Mouse (Mus musculus) MEL (cell line): ENCODE measurements around the gene Bmp2k. TPM values are rescaled to one million over a fixed set of nuclear protein-coding genes. Genes with fewer than 3 reads are reported as not detected.

Source experiments
- DNase-seq: peaks from one replicate; pipeline ENCODE4 v3.0.0; 2011; ENCODE audit warnings: low read depth, low spot score
- H3K27ac ChIP-seq: 2 replicates; pipeline ENCODE4 v1.5.1; 2012; ENCODE audit warnings: low read depth, mild to moderate bottlenecking, control low read depth, low read length, moderate library complexity; ENCODE audit not compliant: control insufficient read depth
- H3K27me3 ChIP-seq, 2 experiments: fragments of 150-350 bp in 1 of 2; sonication (generic) in 1 of 2; 2 replicates each; pipeline ENCODE4 v1.6.1; 2012; ENCODE audit warnings: low read length in 2 of 2, mild to moderate bottlenecking in 2 of 2, improper control_type of control experiment in 1 of 2, moderate library complexity in 1 of 2; ENCODE audit not compliant: insufficient read depth in 2 of 2, control insufficient read depth in 1 of 2
- H3K36me3 ChIP-seq, 2 experiments: 2 replicates each; pipeline ENCODE4 v1.6.1; 2012 to 2014; ENCODE audit warnings: low read length in 2 of 2, improper control_type of control experiment in 1 of 2, inconsistent platforms in 1 of 2, mild to moderate bottlenecking in 1 of 2; ENCODE audit not compliant: insufficient read depth in 2 of 2, control insufficient read depth in 1 of 2
- H3K4me1 ChIP-seq, 2 experiments: fragments of 150-350 bp in 1 of 2; sonication (generic) in 1 of 2; 2 replicates each; pipeline ENCODE4 v1.6.1; 2012; ENCODE audit warnings: low read length in 2 of 2, improper control_type of control experiment in 1 of 2, mild to moderate bottlenecking in 1 of 2; ENCODE audit not compliant: insufficient read depth in 2 of 2, control insufficient read depth in 1 of 2
- H3K4me3 ChIP-seq, 2 experiments: fragments of 150-350 bp in 1 of 2; sonication (generic) in 1 of 2; 2 replicates each; pipeline ENCODE4 v1.5.1; 2012; ENCODE audit warnings: low read depth in 2 of 2, low read length in 2 of 2, mild to moderate bottlenecking in 2 of 2, moderate library complexity in 2 of 2, control low read depth in 1 of 2, improper control_type of control experiment in 1 of 2; ENCODE audit not compliant: control insufficient read depth in 1 of 2, insufficient read depth in 1 of 2
- H3K79me2 ChIP-seq: 2 replicates; pipeline ENCODE4 v1.6.1; 2012; ENCODE audit warnings: mild to moderate bottlenecking, low read length, moderate library complexity; ENCODE audit not compliant: control insufficient read depth, poor library complexity, insufficient read depth
- H3K9ac ChIP-seq: 2 replicates; pipeline ENCODE4 v1.6.1; 2012; ENCODE audit warnings: low read depth, mild to moderate bottlenecking, control low read depth, low read length, moderate library complexity; ENCODE audit not compliant: control insufficient read depth, poor library complexity, severe bottlenecking
- H3K9me3 ChIP-seq: fragments of 150-350 bp; sonication (generic); replicated peaks from 2 replicates; pipeline ENCODE4 v1.6.1; 2012; ENCODE audit warnings: mild to moderate bottlenecking, low read length, improper control_type of control experiment, moderate library complexity; ENCODE audit not compliant: insufficient read depth
- CHD1 ChIP-seq: IDR thresholded peaks from 2 replicates; pipeline ENCODE4 v1.6.1; 2012; ENCODE audit warnings: low read depth, mild to moderate bottlenecking, inconsistent platforms, low read length, improper control_type of control experiment
- CTCF ChIP-seq, 3 experiments: IDR thresholded peaks in 2 of 3; conservative IDR thresholded peaks in 1 of 3; 2 replicates each; pipeline ENCODE4 v1.5.1; 2011 to 2012; ENCODE audit warnings: low read length in 3 of 3, low read depth in 2 of 3, mild to moderate bottlenecking in 2 of 3, improper control_type of control experiment in 1 of 3, inconsistent platforms in 1 of 3, mixed read lengths in 1 of 3, moderate library complexity in 1 of 3; ENCODE audit not compliant: control insufficient read depth in 1 of 3, insufficient read depth in 1 of 3, poor library complexity in 1 of 3, severe bottlenecking in 1 of 3
- EP300 ChIP-seq, 2 experiments: IDR thresholded peaks; 2 replicates each; pipeline ENCODE4 v1.6.1; 2011; ENCODE audit warnings: improper control_type of control experiment in 2 of 2, low read length in 2 of 2, low read depth in 1 of 2, mild to moderate bottlenecking in 1 of 2
- ETS1 ChIP-seq: IDR thresholded peaks from 2 replicates; pipeline ENCODE4 v1.6.1; 2012; ENCODE audit warnings: low read depth, mild to moderate bottlenecking, inconsistent platforms, low read length, improper control_type of control experiment, moderate library complexity
- GABPA ChIP-seq: IDR thresholded peaks from 2 replicates; pipeline ENCODE4 v1.6.1; 2012; ENCODE audit warnings: low read depth, mild to moderate bottlenecking, inconsistent platforms, low read length, improper control_type of control experiment, moderate library complexity
- GATA1 ChIP-seq: IDR thresholded peaks from 2 replicates; pipeline ENCODE4 v1.6.1; 2011; ENCODE audit warnings: low read depth, low read length, improper control_type of control experiment
- MAFK ChIP-seq: IDR thresholded peaks from 2 replicates; pipeline ENCODE4 v1.6.1; 2011; ENCODE audit warnings: low read depth, mild to moderate bottlenecking, low read length, improper control_type of control experiment, borderline replicate concordance
- MEF2A ChIP-seq: IDR thresholded peaks from 2 replicates; pipeline ENCODE4 v1.6.1; 2014; ENCODE audit warnings: low read depth, mild to moderate bottlenecking, inconsistent platforms, low read length, improper control_type of control experiment; ENCODE audit not compliant: poor library complexity, insufficient replicate concordance, severe bottlenecking; ENCODE audit errors: extremely low read depth
- MYB ChIP-seq: IDR thresholded peaks from 2 replicates; pipeline ENCODE4 v1.6.1; 2011; ENCODE audit warnings: mild to moderate bottlenecking, low read depth, low read length, improper control_type of control experiment
- MYC ChIP-seq: IDR thresholded peaks from 2 replicates; pipeline ENCODE4 v1.6.1; 2011; ENCODE audit warnings: low read depth, mild to moderate bottlenecking, low read length, improper control_type of control experiment, moderate library complexity
- POLR2A ChIP-seq, 2 experiments: IDR thresholded peaks; 2 replicates each; pipeline ENCODE4 v1.6.1; 2011 to 2012; ENCODE audit warnings: low read length in 2 of 2, mild to moderate bottlenecking in 2 of 2, control low read depth in 1 of 2, improper control_type of control experiment in 1 of 2, low read depth in 1 of 2, moderate library complexity in 1 of 2; ENCODE audit not compliant: control insufficient read depth in 1 of 2, insufficient read depth in 1 of 2, poor library complexity in 1 of 2
- POLR2AphosphoS5 ChIP-seq: IDR thresholded peaks from 2 replicates; pipeline ENCODE4 v1.6.1; 2012; ENCODE audit warnings: low read depth, borderline replicate concordance, mild to moderate bottlenecking, inconsistent platforms, low read length, moderate library complexity, mixed read lengths
- SIN3A ChIP-seq: IDR thresholded peaks from 2 replicates; pipeline ENCODE4 v1.6.1; 2012; ENCODE audit warnings: low read length, improper control_type of control experiment, inconsistent platforms
- TAL1 ChIP-seq: IDR thresholded peaks from 2 replicates; pipeline ENCODE4 v1.6.1; 2012; ENCODE audit warnings: mild to moderate bottlenecking, inconsistent platforms, low read length, moderate library complexity, mixed read lengths
- TCF12 ChIP-seq: IDR thresholded peaks from 2 replicates; pipeline ENCODE4 v1.6.1; 2014; ENCODE audit warnings: low read depth, mild to moderate bottlenecking, inconsistent platforms, low read length, improper control_type of control experiment, moderate library complexity
- ZC3H11A ChIP-seq: IDR thresholded peaks from 2 replicates; pipeline ENCODE4 v1.6.1; 2012; ENCODE audit warnings: low read depth, mild to moderate bottlenecking, inconsistent platforms, low read length, improper control_type of control experiment
- ZKSCAN1 ChIP-seq: IDR thresholded peaks from 2 replicates; pipeline ENCODE4 v1.6.1; 2012; ENCODE audit warnings: low read depth, mild to moderate bottlenecking, inconsistent platforms, low read length, improper control_type of control experiment, moderate library complexity
- ZMIZ1 ChIP-seq: IDR thresholded peaks from 2 replicates; pipeline ENCODE4 v1.6.1; 2012; ENCODE audit warnings: low read depth, mild to moderate bottlenecking, inconsistent platforms, low read length, improper control_type of control experiment, moderate library complexity
- ZNF384 ChIP-seq: IDR thresholded peaks from 2 replicates; pipeline ENCODE4 v1.6.1; 2012; ENCODE audit warnings: low read depth, mild to moderate bottlenecking, inconsistent platforms, low read length, improper control_type of control experiment
- polyA plus RNA-seq, 2 experiments: library from polyadenylated mRNA; stranded (reverse) in 1 of 2; unstranded in 1 of 2; fragments of >175 nt in 1 of 2; fragments of >200 nt in 1 of 2; gene quantifications; 2 replicates each; pipeline versions ENCODE4 v1.2.1 to v1.2.4; 2012; ENCODE audit warnings: low replicate concordance in 2 of 2, low read depth in 1 of 2; ENCODE audit not compliant: insufficient read length in 2 of 2, insufficient read depth in 1 of 2, missing spikeins in 1 of 2
- total RNA-seq: library from RNA; depleted of rRNA; stranded (reverse); fragments of 300-350 nt; gene quantifications from 2 replicates; pipeline ENCODE4 v1.2.3, GENCODE M21; 2012

Bmp2k gene
- total and polyA plus RNA-seq, 3 experiments: 10.8 to 16.3 TPM; not detected in 1

DNA sequence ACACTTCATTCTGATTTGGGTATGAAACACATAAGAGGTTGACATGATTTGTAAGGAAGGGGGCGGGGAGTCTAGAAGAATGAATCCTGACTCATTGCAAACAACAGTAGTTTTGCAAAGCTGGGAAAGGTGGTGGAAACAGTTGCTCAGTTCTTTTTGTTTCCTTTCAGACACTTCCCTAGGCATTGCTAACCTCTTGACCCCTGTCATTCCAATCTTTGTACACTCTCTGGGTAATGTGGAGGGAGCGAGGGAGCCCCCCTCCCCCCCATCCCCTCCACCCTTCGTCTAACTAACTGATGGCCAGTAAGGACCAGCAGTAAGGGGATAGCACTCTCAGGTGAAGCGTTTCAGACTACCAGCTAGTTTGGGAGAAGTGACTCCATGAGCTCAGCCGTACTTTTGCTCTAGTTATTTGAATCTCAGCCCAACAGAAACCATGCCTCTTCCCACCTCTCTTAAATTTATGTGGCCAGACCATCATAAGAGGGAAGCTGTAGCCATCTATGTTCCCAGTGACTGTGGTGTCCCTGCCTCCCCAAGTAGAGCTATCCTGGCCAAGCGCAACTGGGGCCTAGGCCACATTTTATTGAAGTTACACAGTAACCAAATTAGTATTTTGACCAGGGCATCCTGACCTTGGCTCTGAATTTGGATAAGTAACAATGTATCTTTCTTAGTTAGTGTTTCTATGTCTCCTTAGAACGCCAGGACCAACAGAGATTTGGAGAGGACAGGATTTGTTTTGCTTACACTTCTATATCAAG, 27.6 kb upstream of the Bmp2k start:
- Histone ChIP-seq H3K4me1 (peaks cover 6 to 19% of the 10 kb centered on the region in 2 experiments), H3K27me3 (no peaks in the 10 kb centered on the region), H3K4me3 (no peak overlapping the region), H3K9me3 (no peaks in the 10 kb centered on the region), H3K79me2 (no peaks in the 10 kb centered on the region), H3K36me3 (peaks cover 0 to 20% of the 10 kb centered on the region in 2 experiments; a peak in 2 of 4 replicates), H3K9ac (no peak overlapping the region), H3K27ac (peak overlapping the region; percentile 30; the same call in 1 of the 2 replicates)
- no peak for DNase-seq
- TF ChIP-seq ZC3H11A: no peak
- TF ChIP-seq ZMIZ1: no peak
- TF ChIP-seq MYC: no peak
- TF ChIP-seq POLR2AphosphoS5: no peak
- no peak for TF ChIP-seq TCF12
- TF ChIP-seq ZKSCAN1: no peak
- TF ChIP-seq CTCF (IDR thresholded peaks at IDR 0.05 in 2 of 3, conservative IDR thresholded peaks at IDR 0.05 in 1 of 3; ENCODE audit: control insufficient read depth in 1 of 3, insufficient read depth in 1 of 3, low read depth in 2 of 3, low read length in 3 of 3, poor library complexity in 1 of 3, severe bottlenecking in 1 of 3): no peak
- TF ChIP-seq ZNF384: no peak
- TF ChIP-seq POLR2A (IDR thresholded peaks at IDR 0.05; ENCODE audit: control insufficient read depth in 1 of 2, insufficient read depth in 1 of 2, low read depth in 1 of 2, low read length in 2 of 2, poor library complexity in 1 of 2): no peak
- no peak for TF ChIP-seq CHD1
- TF ChIP-seq, all 39 proteins: peak for 0

DNA sequence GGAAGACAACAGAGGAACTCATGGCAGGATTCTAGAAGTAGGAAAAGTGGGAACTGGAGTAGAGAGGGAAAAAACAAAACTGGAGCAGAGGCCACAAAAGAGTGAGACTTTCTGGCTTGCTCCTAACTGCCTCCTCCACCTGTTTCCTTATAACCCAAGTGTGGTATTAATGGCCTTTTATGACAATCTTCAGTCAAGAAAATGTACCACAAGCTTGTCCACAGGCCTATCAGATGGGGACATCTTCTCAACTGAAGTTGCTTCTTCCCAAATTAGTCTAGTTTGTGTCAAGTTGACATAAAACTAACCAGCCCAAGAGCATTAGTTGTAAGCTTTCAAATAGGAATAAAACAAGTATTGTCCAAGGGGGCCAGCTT, 27.0 kb upstream of the Bmp2k start:
- H3K4me3 ChIP-seq: no peak overlapping the region
- peaks cover 0 to 20% of the 10 kb centered on the region in 2 experiments; a peak in 2 of 4 replicates for H3K36me3 ChIP-seq
- no peaks in the 10 kb centered on the region for H3K79me2 ChIP-seq
- H3K27me3 ChIP-seq: no peaks in the 10 kb centered on the region
- peak overlapping the region; percentile 30; the same call in 1 of the 2 replicates for H3K27ac ChIP-seq
- TF ChIP-seq TCF12 (peak; percentile 79; the same call in 1 of the 2 replicates), MEF2A (peak; percentile 60; the same call in 1 of the 2 replicates), ETS1 (peak; percentile 45), EP300 (IDR thresholded peaks at IDR 0.05; ENCODE audit: low read depth in 1 of 2, low read length in 2 of 2) (peak; percentile 63 to 76; a peak in 3 of 4 replicates), TAL1 (peak; percentile 68), GATA1 (peak; percentile 48; the same call in 1 of the 2 replicates), MAFK (0 out of 2 replicates have a peak, but pooled peaks have one; percentile 20), CTCF (IDR thresholded peaks at IDR 0.05 in 2 of 3, conservative IDR thresholded peaks at IDR 0.05 in 1 of 3; ENCODE audit: control insufficient read depth in 1 of 3, insufficient read depth in 1 of 3, low read depth in 2 of 3, low read length in 3 of 3, poor library complexity in 1 of 3, severe bottlenecking in 1 of 3) (no peak), GABPA (no peak), MYB (0 out of 2 replicates have a peak, but pooled peaks have one; percentile 17), SIN3A (no peak)
- DNase-seq: peak; percentile 55
- no peak overlapping the region for H3K9ac ChIP-seq
- no peaks in the 10 kb centered on the region for H3K9me3 ChIP-seq
- peaks cover 6 to 19% of the 10 kb centered on the region in 2 experiments for H3K4me1 ChIP-seq
